Mouse (Mus musculus) heart, adult 2 months (tissue): Measurements from ENCODE around the gene Ngf. TPM values are rescaled to one million over a fixed set of nuclear protein-coding genes. Genes with fewer than 3 reads are reported as not detected.
A peak's percentile ranks its signal among the peaks of the same experiment; 100 is the strongest.

ENCODE experiments used
- DNase-seq, 2 experiments: peaks; one replicate each; pipeline ENCODE4 v3.0.0; 2021
- H3K27ac ChIP-seq: fragments of 200-600 bp; 2 replicates; pipeline ENCODE4 v1.8.1; 2022
- H3K27me3 ChIP-seq: fragments of 200-500 bp; 2 replicates; pipeline ENCODE4 v1.6.1; 2012; ENCODE audit warnings: mild to moderate bottlenecking, low read length, inconsistent platforms, mixed read lengths; ENCODE audit not compliant: control insufficient read depth, insufficient read depth
- H3K36me3 ChIP-seq: fragments of 200-500 bp; 2 replicates; pipeline ENCODE4 v1.6.1; 2012; ENCODE audit warnings: low read length, inconsistent platforms; ENCODE audit not compliant: control insufficient read depth, insufficient read depth
- H3K4me1 ChIP-seq: fragments of 200-500 bp; 2 replicates; pipeline ENCODE4 v1.6.1; 2011; ENCODE audit warnings: low read length; ENCODE audit not compliant: control insufficient read depth, insufficient read depth
- H3K4me3 ChIP-seq: fragments of 200-600 bp; 2 replicates; pipeline ENCODE4 v1.8.1; 2022
- H3K79me2 ChIP-seq: fragments of 200-500 bp; replicated peaks from 2 replicates; pipeline ENCODE4 v1.6.1; 2012; ENCODE audit warnings: mild to moderate bottlenecking, inconsistent platforms, low read length, moderate library complexity, mixed read lengths; ENCODE audit not compliant: control insufficient read depth, insufficient read depth
- H3K9ac ChIP-seq: fragments of 200-500 bp; 2 replicates; pipeline ENCODE4 v1.6.1; 2012; ENCODE audit warnings: low read depth, mild to moderate bottlenecking, control low read depth, inconsistent platforms, low read length, mixed read lengths
- CTCF ChIP-seq: fragments of 200-600 bp; IDR thresholded peaks from 2 replicates; pipeline ENCODE4 v1.8.1; 2022; ENCODE audit warnings: antibody characterized with exemption, mild to moderate bottlenecking, moderate library complexity
- EP300 ChIP-seq: fragments of 200-500 bp; IDR thresholded peaks from 2 replicates; pipeline ENCODE4 v1.6.1; 2011; ENCODE audit warnings: low read depth, low read length, control low read depth; ENCODE audit not compliant: insufficient read depth
- POLR2A ChIP-seq: fragments of 200-500 bp; IDR thresholded peaks from 2 replicates; pipeline ENCODE4 v1.6.1; 2011; ENCODE audit warnings: mild to moderate bottlenecking, low read depth, low read length, control low read depth; ENCODE audit not compliant: insufficient read depth
- WGBS: fragments of 180-500 bp; shearing (Covaris S2); methylation state at CpG from one replicate; pipeline ENCODE4 v1.1.7; 2018; 5-methylcytosine and 5-hydroxymethylcytosine counted together
- intact Hi-C: fragments of 180-260 bp; cut with DNase I; formaldehyde crosslinking; loops from one replicate; pipeline ENCODE4 v1.15.1; 2025
- polyA plus RNA-seq: library from polyadenylated mRNA; depleted of rRNA; stranded (reverse); fragments of >200 nt; gene quantifications from 2 replicates; pipeline ENCODE4 v1.2.3, GENCODE M21; 2012
- total RNA-seq, 2 experiments: library from RNA; stranded (reverse); gene quantifications; 2 replicates each; pipeline ENCODE4 v1.2.3; 2021

The Ngf gene
- total and polyA plus RNA-seq, 3 experiments: 5.1 to 17.1 (median 6.1) TPM

- TF ChIP-seq POLR2A: no peak
- 0 out of 2 replicates have a peak, but pooled peaks have one; percentile 23 for TF ChIP-seq EP300
- intact Hi-C loops: no loop called here
- Histone ChIP-seq H3K27me3 (no peaks in the 10 kb centered on the region), H3K36me3 (no peaks in the 10 kb centered on the region), H3K9ac (peak overlapping the region; percentile 8; the same call in 1 of the 2 replicates), H3K4me1 (peaks cover 2% of the 10 kb centered on the region; the same call in 1 of the 2 replicates), H3K27ac (peak overlapping the region; percentile 59), H3K79me2 (no peaks in the 10 kb centered on the region), H3K4me3 (0 out of 2 replicates have a peak overlapping the region, but pooled peaks have one; percentile 3)
- peak; percentile 68 to 72 for DNase-seq
- 24% methylated on average over 6 of the region's 6 CpGs for WGBS
These were observed 56.8 kb downstream of the Ngf start for GRCm38 (mm10) chr3:102526481-102526880.

- WGBS: 79% methylated on average over 1 of the region's 1 CpGs
- no peak overlapping the region for H3K27ac ChIP-seq
- no peaks in the 10 kb centered on the region for H3K4me1 ChIP-seq
- H3K27me3 ChIP-seq: no peaks in the 10 kb centered on the region
- no peak overlapping the region for H3K9ac ChIP-seq
- no peaks in the 10 kb centered on the region for H3K36me3 ChIP-seq
- H3K79me2 ChIP-seq: no peaks in the 10 kb centered on the region
- intact Hi-C loops: no loop called here
- no peak for DNase-seq
- no peak overlapping the region for H3K4me3 ChIP-seq
- no peak for TF ChIP-seq CTCF
- no peak for TF ChIP-seq EP300
- no peak for TF ChIP-seq POLR2A
These were observed 65.0 kb downstream of the Ngf start for GRCm38 (mm10) chr3:102534744-102535143.

- H3K27ac ChIP-seq: no peak overlapping the region
- peak; percentile 23 to 44 for DNase-seq
These were observed 73.9 kb downstream of the Ngf start for GRCm38 (mm10) chr3:102543646-102544045.

GRCm38 (mm10) chr3:102547536-102547935 lies 77.8 kb downstream of the Ngf start:
- intact Hi-C loops: no loop called here
- H3K27ac ChIP-seq: no peak overlapping the region
- H3K36me3 ChIP-seq: no peaks in the 10 kb centered on the region
- H3K79me2 ChIP-seq: no peaks in the 10 kb centered on the region
- no peak for DNase-seq
- TF ChIP-seq CTCF (no peak), EP300 (no peak), POLR2A (no peak)
- H3K4me3 ChIP-seq: no peak overlapping the region
- H3K27me3 ChIP-seq: no peaks in the 10 kb centered on the region
- 74% methylated on average over 5 of the region's 5 CpGs for WGBS
- no peak overlapping the region for H3K9ac ChIP-seq
- H3K4me1 ChIP-seq: no peaks in the 10 kb centered on the region

More at GRCm38 (mm10) chr3:102543646-102544045, 73.9 kb downstream of the Ngf start:
- Histone ChIP-seq H3K4me1 (no peaks in the 10 kb centered on the region), H3K36me3 (no peaks in the 10 kb centered on the region), H3K4me3 (no peak overlapping the region), H3K27me3 (no peaks in the 10 kb centered on the region), H3K79me2 (no peaks in the 10 kb centered on the region), H3K9ac (no peak overlapping the region)
- intact Hi-C loops: no loop called here
- 58% methylated on average over 5 of the region's 5 CpGs for WGBS
- no peak for TF ChIP-seq POLR2A
- no peak for TF ChIP-seq CTCF
- no peak for TF ChIP-seq EP300

GRCm38 (mm10) chr3:102553935-102554670 lies 84.4 kb downstream of the Ngf start:
- H3K9ac ChIP-seq: no peak overlapping the region
- intact Hi-C loops: no loop called here
- TF ChIP-seq EP300: no peak
- TF ChIP-seq CTCF: no peak
- no peak for TF ChIP-seq POLR2A
- no peak overlapping the region for H3K4me3 ChIP-seq
- no peaks in the 10 kb centered on the region for H3K79me2 ChIP-seq
- H3K27me3 ChIP-seq: no peaks in the 10 kb centered on the region
- DNase-seq: no peak
- no peak overlapping the region for H3K27ac ChIP-seq
- H3K4me1 ChIP-seq: no peaks in the 10 kb centered on the region
- H3K36me3 ChIP-seq: no peaks in the 10 kb centered on the region
- WGBS: 60% methylated on average over 6 of the region's 6 CpGs

- intact Hi-C loops: no loop called here
- Histone ChIP-seq H3K4me3 (no peak overlapping the region), H3K4me1 (no peaks in the 10 kb centered on the region), H3K27me3 (no peaks in the 10 kb centered on the region), H3K79me2 (no peaks in the 10 kb centered on the region), H3K36me3 (no peaks in the 10 kb centered on the region), H3K9ac (no peak overlapping the region), H3K27ac (no peak overlapping the region)
- WGBS: 50% methylated on average over 1 of the region's 1 CpGs
- no peak for DNase-seq
- TF ChIP-seq CTCF (no peak), POLR2A (no peak), EP300 (no peak)
These were observed 86.4 kb downstream of the Ngf start for GRCm38 (mm10) chr3:102556108-102556507.
